Mouse (Mus musculus) left cerebral cortex, postnatal 14 days (tissue): ENCODE results near the gene Myf5. TPM values are rescaled to one million over a fixed set of nuclear protein-coding genes. Genes with fewer than 3 reads are reported as not detected.
A peak's percentile ranks its signal among the peaks of the same experiment; 100 is the strongest.

ENCODE experiments used
- DNase-seq, 2 experiments: peaks; one replicate each; pipeline ENCODE4 v3.0.0; 2021 to 2022; ENCODE audit warnings: low spot score in 2 of 2, mixed read lengths in 1 of 2
- intact Hi-C: fragments of 180-260 bp; cut with DNase I; formaldehyde crosslinking; loops from one replicate; pipeline ENCODE4 v1.15.1; 2025
- microRNA-seq, 2 experiments: library from miRNA; unstranded; fragments of <30 nt; microRNA quantifications; one replicate each; pipeline ENCODE4 v1.2.0; 2022
- total RNA-seq, 2 experiments: library from RNA; stranded (reverse); gene quantifications; 2 replicates each; pipeline ENCODE4 v1.2.3; 2021

Myf5 gene
- total RNA-seq, 2 experiments from 2014 or later, result not detected

DNA sequence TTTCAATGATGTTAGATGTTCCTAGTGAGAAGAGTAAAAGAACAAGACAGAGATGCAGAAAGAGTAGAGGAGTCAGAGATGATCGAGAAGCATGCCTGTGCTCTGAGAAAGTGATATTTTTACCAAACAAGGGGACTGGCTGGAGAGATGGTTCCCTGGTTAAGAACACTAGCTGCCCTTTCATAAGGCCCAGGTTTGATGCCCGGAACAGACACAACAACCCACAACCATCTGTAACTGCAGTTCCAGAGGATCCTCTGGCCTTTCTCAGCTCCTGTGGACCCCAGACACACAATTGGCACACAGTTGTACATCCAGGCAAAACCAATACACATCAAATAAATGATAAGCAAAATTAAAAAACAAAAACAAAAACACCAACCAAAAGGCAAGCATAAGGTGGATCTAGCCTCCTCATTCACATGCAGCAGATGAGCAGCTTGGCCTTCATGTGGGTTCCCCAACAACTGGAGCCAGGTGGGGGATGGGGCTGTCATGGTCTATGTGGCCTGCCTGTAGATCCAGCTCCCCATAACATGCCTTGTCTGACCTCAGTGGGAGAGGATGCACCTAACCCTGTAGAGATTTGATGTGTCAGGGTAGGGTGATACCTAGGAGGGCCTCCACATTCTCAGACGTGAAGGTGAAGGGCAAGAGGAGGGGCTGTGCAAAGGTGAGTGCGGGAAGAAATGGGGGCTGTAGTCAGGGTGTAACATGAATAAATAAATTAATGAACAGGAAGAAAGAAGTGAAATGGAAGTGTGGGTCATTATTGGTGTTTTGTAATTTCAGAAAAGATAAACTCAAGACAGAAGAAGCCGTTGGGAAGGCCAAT, 36.2 kb downstream of the Myf5 start:
- DNase-seq, result no peak
- intact Hi-C loops, result loop anchor here (10.0 kb wide), 1 partner anchor 475 kb away; no protein-coding TSS in a partner anchor

DNA sequence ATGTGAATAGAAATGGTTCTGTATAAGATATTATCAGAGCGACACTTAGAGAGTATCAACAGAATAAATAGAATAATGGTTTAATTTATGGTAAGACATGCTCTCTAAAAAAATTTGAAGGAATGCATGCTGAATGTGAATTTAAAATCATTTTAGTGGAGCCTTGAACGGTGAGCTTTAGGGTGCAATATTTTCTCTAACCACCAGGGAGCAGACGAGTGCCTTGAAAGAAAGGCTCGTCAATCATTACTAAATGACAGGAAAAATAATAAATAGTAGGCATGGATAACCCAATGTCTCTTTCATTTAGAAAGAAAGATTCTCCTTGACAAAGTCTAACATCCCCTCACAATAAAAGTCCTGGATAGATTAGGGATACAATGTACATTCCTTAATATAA, 43.2 kb downstream of the Myf5 start:
- peak; percentile 32 to 54 for DNase-seq
- intact Hi-C loops, result loop anchor here (2.0 to 10.0 kb wide), 2 partner anchors 262 to 482 kb away; no protein-coding TSS in a partner anchor

DNA sequence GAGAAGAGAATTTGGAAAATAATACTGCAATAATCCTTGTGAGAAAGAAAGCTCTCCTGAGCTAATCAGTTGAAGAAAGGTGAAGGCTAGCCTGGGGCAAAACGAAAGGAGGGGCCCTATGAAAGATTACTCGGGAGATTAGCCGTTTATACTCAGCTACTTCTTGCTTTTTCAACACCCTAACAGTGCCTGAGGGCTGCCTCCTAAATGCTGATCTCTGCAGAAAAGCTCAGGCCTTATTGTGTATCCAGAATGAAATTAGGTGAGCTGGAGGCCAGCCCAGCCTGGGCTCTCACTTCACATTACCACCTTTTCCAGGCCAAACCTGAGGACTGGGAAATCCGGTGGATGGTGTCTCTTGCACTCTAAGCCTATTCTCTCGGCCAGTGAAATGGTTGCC, 49.0 kb downstream of the Myf5 start:
- DNase-seq, result no peak
- intact Hi-C loops, result no loop called here

Small RNAs within 50 kb of the gene (microRNA-seq; reads per million reads assigned to microRNA genes)
- gene Gm44403, result 0 reads per million in 2 experiments

Other genes starting within 250 kb of the Myf5 start
- 10 to 100 TPM; 67.7 to 77.9 TPM for gene Lin7a, start 214.4 kb downstream of the Myf5 start, total RNA-seq
- gene Myf6, start 8.6 kb upstream of the Myf5 start, total RNA-seq, result not detected
- gene Ptprq, start 233.9 kb upstream of the Myf5 start, total RNA-seq, result under 1 TPM in 1 of 2 experiments, not detected in 1; 0.08 TPM